Mouse (Mus musculus): Measurements from ENCODE around the gene H2-Oa. TPM values are rescaled to one million over a fixed set of nuclear protein-coding genes. Genes with fewer than 3 reads are reported as not detected.
A peak's percentile ranks its signal among the peaks of the same experiment; 100 is the strongest.

The H2-Oa gene
- polyA plus RNA-seq, 1 experiment from 2014 or later, result 0.43 TPM

- H3K27me3 ChIP-seq, result no peaks in the 10 kb centered on the region; the same call in 1 of the 2 replicates
- no peak overlapping the region for H3K27ac ChIP-seq
- no peaks in the 10 kb centered on the region for H3K36me3 ChIP-seq
- no peak overlapping the region for H3K4me2 ChIP-seq (replicated peaks)
- 78% methylated on average over 6 of the region's 6 CpGs for WGBS
- no peak overlapping the region for H3K9ac ChIP-seq
- H3K4me3 ChIP-seq, result no peak overlapping the region
- no peak for ATAC-seq (ENCODE audit: insufficient number of reproducible peaks, insufficient read depth, low FRiP score, low TSS enrichment)
- no peaks in the 10 kb centered on the region for H3K9me3 ChIP-seq
- H3K4me1 ChIP-seq, result no peaks in the 10 kb centered on the region; the same call in 1 of the 2 replicates
Measured at GRCm38 (mm10) chr17:34102831-34103230, 10.7 kb downstream of the H2-Oa start.

- Histone ChIP-seq H3K36me3 (peaks cover 8% of the 10 kb centered on the region), H3K4me3 (no peak overlapping the region), H3K9me3 (no peaks in the 10 kb centered on the region), H3K4me2 (replicated peaks) (no peak overlapping the region), H3K4me1 (no peaks in the 10 kb centered on the region; the same call in 1 of the 2 replicates), H3K9ac (no peak overlapping the region), H3K27me3 (no peaks in the 10 kb centered on the region; the same call in 1 of the 2 replicates), H3K27ac (no peak overlapping the region)
- 86% methylated on average over 9 of the region's 9 CpGs for WGBS
- no peak for ATAC-seq (ENCODE audit: insufficient number of reproducible peaks, insufficient read depth, low FRiP score, low TSS enrichment)
Measured at GRCm38 (mm10) chr17:34104804-34105203, 12.7 kb downstream of the H2-Oa start.

DNA sequence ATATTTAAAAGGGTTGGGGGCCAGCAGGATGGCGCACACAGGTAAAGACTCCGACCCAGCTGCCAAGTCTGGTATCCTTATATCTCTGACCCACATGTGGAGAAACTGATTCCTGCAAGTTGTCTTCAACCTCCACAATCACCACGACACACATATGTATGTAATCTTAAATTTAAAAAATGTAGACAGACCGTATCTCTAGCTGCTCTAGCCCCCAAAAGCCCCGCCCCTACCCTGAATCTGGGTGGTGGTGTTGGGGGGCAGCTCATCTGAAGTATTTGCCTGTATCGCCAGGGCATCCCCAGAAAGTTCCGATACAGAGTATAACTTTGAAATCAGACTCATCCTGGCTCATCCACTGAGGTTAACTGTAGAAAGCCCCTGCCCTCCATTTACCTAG is 14.4 kb downstream of the H2-Oa start:
- no peak overlapping the region for H3K9ac ChIP-seq
- H3K4me2 ChIP-seq (replicated peaks), result no peak overlapping the region
- H3K4me1 ChIP-seq, result no peaks in the 10 kb centered on the region; the same call in 1 of the 2 replicates
- WGBS, result 79% methylated on average over 7 of the region's 7 CpGs
- ATAC-seq (ENCODE audit: insufficient number of reproducible peaks, insufficient read depth, low FRiP score, low TSS enrichment), result no peak
- no peak overlapping the region for H3K4me3 ChIP-seq
- no peaks in the 10 kb centered on the region for H3K27me3 ChIP-seq
- H3K36me3 ChIP-seq, result peaks cover 25% of the 10 kb centered on the region
- H3K27ac ChIP-seq, result no peak overlapping the region
- no peaks in the 10 kb centered on the region for H3K9me3 ChIP-seq

- Histone ChIP-seq H3K9ac (no peak overlapping the region), H3K4me2 (replicated peaks) (no peak overlapping the region), H3K9me3 (no peaks in the 10 kb centered on the region), H3K27me3 (no peaks in the 10 kb centered on the region), H3K4me1 (no peaks in the 10 kb centered on the region), H3K27ac (no peak overlapping the region), H3K36me3 (peaks cover 33% of the 10 kb centered on the region), H3K4me3 (no peak overlapping the region)
- WGBS, result 81% methylated on average over 7 of the region's 7 CpGs
- no peak for ATAC-seq (ENCODE audit: insufficient number of reproducible peaks, insufficient read depth, low FRiP score, low TSS enrichment)
Measured at GRCm38 (mm10) chr17:34107109-34107867, 15.1 kb downstream of the H2-Oa start.

GRCm38 (mm10) chr17:34108460-34108859 is 16.3 kb downstream of the H2-Oa start:
- no peaks in the 10 kb centered on the region for H3K27me3 ChIP-seq
- no peaks in the 10 kb centered on the region for H3K9me3 ChIP-seq
- H3K27ac ChIP-seq, result no peak overlapping the region
- H3K9ac ChIP-seq, result no peak overlapping the region
- H3K4me3 ChIP-seq, result no peak overlapping the region
- H3K4me2 ChIP-seq (replicated peaks), result no peak overlapping the region
- peaks cover 44% of the 10 kb centered on the region for H3K36me3 ChIP-seq
- H3K4me1 ChIP-seq, result no peaks in the 10 kb centered on the region
- 83% methylated on average over 5 of the region's 6 CpGs for WGBS
- ATAC-seq (ENCODE audit: insufficient number of reproducible peaks, insufficient read depth, low FRiP score, low TSS enrichment), result no peak

DNA sequence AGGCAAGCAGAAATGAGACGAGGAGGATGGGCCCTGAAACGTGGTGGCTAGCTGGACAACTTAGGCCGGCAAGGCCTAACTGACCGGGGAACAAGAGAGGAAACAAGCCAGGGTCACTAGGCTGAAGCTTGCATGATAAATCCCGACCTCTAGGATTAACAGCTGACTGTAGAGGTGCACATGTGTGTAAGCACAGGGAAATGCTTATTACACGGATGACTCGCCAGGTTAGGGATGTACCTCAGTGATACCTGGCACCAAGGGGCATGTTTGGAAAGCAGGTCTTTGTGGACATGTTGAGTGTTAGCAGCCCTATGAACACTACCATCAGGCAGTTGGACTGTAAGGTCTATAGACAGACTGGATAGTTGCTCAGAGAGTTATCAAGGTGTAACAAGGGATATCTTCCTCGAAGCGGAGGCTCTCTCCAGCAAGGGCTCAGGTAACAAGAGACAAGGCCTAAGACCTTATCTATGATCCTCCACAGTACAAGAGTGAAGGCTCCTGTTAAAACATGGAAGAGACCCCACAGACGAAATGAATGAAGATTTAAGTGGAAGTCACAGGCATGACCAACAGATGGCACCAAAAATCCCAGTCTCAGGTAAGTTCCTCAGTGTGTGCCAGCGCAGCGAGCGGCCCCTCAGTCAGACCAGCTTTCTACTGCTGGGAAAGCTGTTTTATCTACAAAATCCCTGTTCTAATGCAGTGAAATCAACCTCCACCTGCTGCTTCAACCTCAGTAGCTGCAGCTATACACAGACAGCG is 17.1 kb downstream of the H2-Oa start:
- WGBS, result 74% methylated on average over 14 of the region's 14 CpGs
- Histone ChIP-seq H3K4me2 (replicated peaks) (no peak overlapping the region), H3K27me3 (no peaks in the 10 kb centered on the region), H3K4me3 (no peak overlapping the region), H3K9me3 (no peaks in the 10 kb centered on the region), H3K36me3 (peaks cover 52% of the 10 kb centered on the region), H3K4me1 (no peaks in the 10 kb centered on the region), H3K27ac (no peak overlapping the region), H3K9ac (no peak overlapping the region)
- ATAC-seq (ENCODE audit: insufficient number of reproducible peaks, insufficient read depth, low FRiP score, low TSS enrichment), result no peak

- H3K4me2 ChIP-seq (replicated peaks), result no peak overlapping the region
- no peaks in the 10 kb centered on the region for H3K9me3 ChIP-seq
- H3K27ac ChIP-seq, result no peak overlapping the region
- H3K27me3 ChIP-seq, result no peaks in the 10 kb centered on the region
- H3K9ac ChIP-seq, result no peak overlapping the region
- H3K4me3 ChIP-seq, result no peak overlapping the region
- 70% methylated on average over 3 of the region's 3 CpGs for WGBS
- peaks cover 58% of the 10 kb centered on the region for H3K36me3 ChIP-seq
- 0 out of 2 replicates have a peak, but pooled peaks cover 1% of the 10 kb centered on the region for H3K4me1 ChIP-seq
- no peak for ATAC-seq (ENCODE audit: insufficient number of reproducible peaks, insufficient read depth, low FRiP score, low TSS enrichment)
Measured at GRCm38 (mm10) chr17:34109806-34110195, 17.7 kb downstream of the H2-Oa start.

DNA sequence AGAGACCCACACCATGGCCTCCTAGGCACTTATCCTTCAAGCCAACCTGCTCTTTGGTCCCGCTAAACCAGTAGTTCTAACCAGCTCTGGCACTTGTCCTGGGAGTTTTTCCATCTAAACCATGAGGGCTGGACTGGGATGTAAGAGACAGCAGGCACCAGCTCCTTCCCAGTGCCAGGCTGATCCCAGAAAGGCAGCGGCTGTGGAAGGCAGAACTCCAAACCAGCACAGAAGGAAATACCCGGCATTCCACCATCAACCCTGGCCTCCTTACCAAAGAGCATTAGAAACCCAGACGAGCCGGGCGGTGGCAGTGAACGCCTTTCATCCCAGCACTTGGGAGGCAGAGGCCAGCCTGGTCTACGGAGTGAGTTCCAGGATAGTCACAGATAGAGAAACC is 18.2 kb downstream of the H2-Oa start:
- no peak overlapping the region for H3K4me3 ChIP-seq
- H3K36me3 ChIP-seq, result peaks cover 63% of the 10 kb centered on the region
- H3K9me3 ChIP-seq, result no peaks in the 10 kb centered on the region
- ATAC-seq (ENCODE audit: insufficient number of reproducible peaks, insufficient read depth, low FRiP score, low TSS enrichment), result no peak
- no peak overlapping the region for H3K4me2 ChIP-seq (replicated peaks)
- 64% methylated on average over 8 of the region's 8 CpGs for WGBS
- no peak overlapping the region for H3K27ac ChIP-seq
- H3K9ac ChIP-seq, result no peak overlapping the region
- peaks cover 6% of the 10 kb centered on the region for H3K4me1 ChIP-seq
- no peaks in the 10 kb centered on the region for H3K27me3 ChIP-seq

DNA sequence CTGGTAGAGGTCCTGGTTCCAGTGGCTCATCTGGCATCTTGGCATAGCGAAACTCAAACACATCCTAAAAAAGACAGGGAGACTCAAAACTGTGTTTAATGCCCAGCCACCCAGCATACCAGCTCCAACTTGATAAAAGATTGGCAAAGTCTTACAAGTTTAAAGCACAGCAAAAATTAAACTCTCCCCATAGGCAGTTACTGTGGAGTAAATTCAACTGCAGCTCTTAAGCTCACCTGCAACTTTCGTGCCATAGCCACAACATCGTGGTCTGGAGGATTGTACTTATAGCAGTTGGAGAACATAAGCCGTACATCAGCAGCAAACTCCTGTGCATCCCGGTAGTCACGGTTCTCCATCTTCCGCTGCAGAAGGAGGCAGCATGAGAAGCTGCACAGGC is 22.0 kb downstream of the H2-Oa start:
- no peak overlapping the region for H3K4me2 ChIP-seq (replicated peaks)
- peaks cover 90% of the 10 kb centered on the region for H3K36me3 ChIP-seq
- WGBS, result 91% methylated on average over 7 of the region's 7 CpGs

GRCm38 (mm10) chr17:34116736-34117370 is 24.7 kb downstream of the H2-Oa start:
- peaks cover 64% of the 10 kb centered on the region for H3K36me3 ChIP-seq
- H3K27ac ChIP-seq, result no peak overlapping the region

More for the DNA sequence above, 22.0 kb downstream of the H2-Oa start:
- ATAC-seq (ENCODE audit: insufficient number of reproducible peaks, insufficient read depth, low FRiP score, low TSS enrichment), result no peak
- Histone ChIP-seq H3K9me3 (no peaks in the 10 kb centered on the region), H3K4me3 (no peak overlapping the region), H3K27me3 (no peaks in the 10 kb centered on the region), H3K27ac (no peak overlapping the region), H3K9ac (no peak overlapping the region), H3K4me1 (peaks cover 24% of the 10 kb centered on the region)

DNA sequence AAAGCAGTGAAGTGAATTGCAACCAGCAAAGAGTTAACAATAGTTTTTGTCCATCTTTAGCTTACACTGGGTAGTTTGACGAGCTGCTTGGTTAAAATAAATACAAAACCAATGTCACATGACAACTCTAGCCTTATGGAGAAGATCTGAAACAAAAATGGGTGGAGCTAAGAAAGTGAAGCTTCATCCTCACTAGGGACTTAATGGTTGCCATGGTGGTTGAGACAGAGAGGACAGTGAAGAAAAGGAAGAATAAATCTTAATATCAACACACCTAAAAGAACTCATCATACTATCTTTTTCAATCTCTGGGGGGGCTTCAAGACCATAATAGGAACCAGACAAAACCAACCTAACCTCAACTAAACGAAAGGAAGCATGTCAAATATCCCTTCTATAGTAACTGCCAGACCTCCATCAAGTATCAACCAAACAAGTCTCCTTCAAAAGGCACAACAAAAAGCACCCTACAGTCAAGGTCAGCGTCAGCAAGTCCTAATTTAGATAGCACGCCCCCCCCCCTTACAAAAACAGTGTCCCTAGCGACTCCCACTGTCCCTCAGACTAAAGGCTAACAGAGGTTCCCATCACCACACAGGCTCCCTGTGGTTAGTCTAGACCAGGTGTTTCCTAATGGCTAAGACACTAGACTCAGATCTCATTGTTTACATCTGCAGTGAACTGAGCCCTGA is 25.4 kb downstream of the H2-Oa start:
- Histone ChIP-seq H3K4me2 (replicated peaks) (peak overlapping the region; percentile 94), H3K9me3 (no peaks in the 10 kb centered on the region), H3K27me3 (no peaks in the 10 kb centered on the region), H3K4me3 (peak overlapping the region; percentile 79), H3K9ac (peak overlapping the region; percentile 91), H3K36me3 (peaks cover 57% of the 10 kb centered on the region), H3K27ac (no peak overlapping the region), H3K4me1 (peaks cover 24% of the 10 kb centered on the region)
- ATAC-seq (ENCODE audit: insufficient number of reproducible peaks, insufficient read depth, low FRiP score, low TSS enrichment), result no peak
- WGBS, result 0% methylated on average over 5 of the region's 5 CpGs

More at GRCm38 (mm10) chr17:34116736-34117370, 24.7 kb downstream of the H2-Oa start:
- 43% methylated on average over 7 of the region's 7 CpGs for WGBS
- H3K27me3 ChIP-seq, result no peaks in the 10 kb centered on the region
- peak overlapping the region; percentile 79 for H3K4me3 ChIP-seq
- H3K4me1 ChIP-seq, result peaks cover 24% of the 10 kb centered on the region
- no peaks in the 10 kb centered on the region for H3K9me3 ChIP-seq
- peak overlapping the region; percentile 91 for H3K9ac ChIP-seq
- H3K4me2 ChIP-seq (replicated peaks), result peak overlapping the region; percentile 94
- no peak for ATAC-seq (ENCODE audit: insufficient number of reproducible peaks, insufficient read depth, low FRiP score, low TSS enrichment)
